Mouse (Mus musculus): ENCODE data around the gene Tsc22d1.

- no peak for TF ChIP-seq CTCF (IDR thresholded peaks at IDR 0.05; ENCODE audit: low read depth, low read length)
- TF ChIP-seq GATA1 (IDR thresholded peaks at IDR 0.05; ENCODE audit: borderline replicate concordance, low read length), result no peak
- no peak for TF ChIP-seq POLR2AphosphoS5 (IDR thresholded peaks at IDR 0.05; ENCODE audit: insufficient replicate concordance, low read depth, low read length)
- no peak for TF ChIP-seq TAL1 (conservative IDR thresholded peaks at IDR 0.05; ENCODE audit: low read depth, low read length)
- no peak for TF ChIP-seq GATA2 (IDR thresholded peaks at IDR 0.05; ENCODE audit: borderline replicate concordance, low read depth, low read length)
These were observed 27.4 kb downstream of the Tsc22d1 start for GRCm38 (mm10) chr14:76442160-76442559.

Data from G1E (cell line).